ENCODE assay signal across 10 mouse cellular contexts in genomic region chr1:38263251-38263650, GRCm38 (mm10).
DNase-seq lines count a peak whose midpoint lies in the region; ATAC-seq lines count a peak whose summit lies in the region.
"Had no signal": no experiment of that assay in that cellular context is flagged by ENCODE, and none has a peak within 500 bp of the region (broad histone marks: within the 10 kb centered on the region; RNA-seq: fewer than 3 reads in every experiment).

No protein-coding gene starts in this region.

- peaks cover 34% of the 10 kb centered on the region for H3K36me3 ChIP-seq in limb, embryonic 12.5 days
- H3K36me3 ChIP-seq in limb, embryonic 10.5 days, result peaks cover 47% of the 10 kb centered on the region
- H3K36me3 ChIP-seq in hindbrain, embryonic 14.5 days (replicated peaks; ENCODE audit: control insufficient read depth, insufficient read depth), result 0 out of 2 replicates have a peak, but pooled peaks cover 6% of the 10 kb centered on the region
- peaks cover 11% of the 10 kb centered on the region for H3K36me3 ChIP-seq in neural tube, embryonic 13.5 days

- peak; percentile 70 for DNase-seq in cerebellum, postnatal 10 days
- no peak for DNase-seq in cerebellum, adult 8-10 months
- no peak for DNase-seq in limb, embryonic 10.5 days (ENCODE audit: low spot score)
- DNase-seq in hindbrain, embryonic 14.5 days (ENCODE audit: low spot score), result peak; percentile 54
- DNase-seq in frontal cortex, postnatal 10 days (ENCODE audit: low spot score in 2 of 2), result no peak
- no peak for DNase-seq in ovary, postnatal 10 days (ENCODE audit: low spot score)
- DNase-seq: kidney, postnatal 14 days; thymus, adult 18-20 months had no signal

- H3K27me3 ChIP-seq in limb, embryonic 12.5 days, result no peaks in the 10 kb centered on the region
- H3K27me3 ChIP-seq in limb, embryonic 10.5 days (ENCODE audit: low read depth, poor library complexity, severe bottlenecking), result no peaks in the 10 kb centered on the region
- no peaks in the 10 kb centered on the region for H3K27me3 ChIP-seq in hindbrain, embryonic 14.5 days (ENCODE audit: control insufficient read depth, insufficient read depth, low read length)
- H3K27me3 ChIP-seq in neural tube, embryonic 13.5 days, result no peaks in the 10 kb centered on the region

- no peak overlapping the region for H3K4me2 ChIP-seq in limb, embryonic 12.5 days
- 0 out of 2 replicates have a peak overlapping the region, but pooled peaks have one; percentile 13 for H3K4me2 ChIP-seq in hindbrain, embryonic 14.5 days (replicated peaks)
- H3K4me2 ChIP-seq in neural tube, embryonic 13.5 days, result peak overlapping the region; percentile 11; the same call in 1 of the 2 replicates

- peak overlapping the region; percentile 82 for H3K27ac ChIP-seq in limb, embryonic 12.5 days
- no peak overlapping the region for H3K27ac ChIP-seq in limb, embryonic 10.5 days
- peak overlapping the region; percentile 65; the same call in 1 of the 2 replicates for H3K27ac ChIP-seq in hindbrain, embryonic 14.5 days
- H3K27ac ChIP-seq in neural tube, embryonic 13.5 days (replicated peaks), result peak overlapping the region; percentile 71

- H3K9me3 ChIP-seq in limb, embryonic 12.5 days, result 0 out of 2 replicates have a peak, but pooled peaks cover 10% of the 10 kb centered on the region
- H3K9me3 ChIP-seq in limb, embryonic 10.5 days (replicated peaks), result no peaks in the 10 kb centered on the region
- H3K9me3 ChIP-seq in hindbrain, embryonic 14.5 days (ENCODE audit: control insufficient read depth, low read length), result no peaks in the 10 kb centered on the region
- H3K9me3 ChIP-seq in neural tube, embryonic 13.5 days, result no peaks in the 10 kb centered on the region

- WGBS in limb, embryonic 12.5 days, result 69% methylated on average over 8 of the region's 8 CpGs
- 84% methylated on average over 8 of the region's 8 CpGs for WGBS in limb, embryonic 10.5 days
- 25% methylated on average over 8 of the region's 8 CpGs for WGBS in hindbrain, embryonic 14.5 days
- WGBS in neural tube, embryonic 13.5 days, result 21% methylated on average over 8 of the region's 8 CpGs

- ATAC-seq in limb, embryonic 12.5 days (ENCODE audit: insufficient number of reproducible peaks, insufficient read depth, low FRiP score, low TSS enrichment, low read depth), result no peak
- ATAC-seq in hindbrain, embryonic 14.5 days (ENCODE audit: low FRiP score), result peak; percentile 76; the same call in 1 of the 2 replicates
- ATAC-seq in neural tube, embryonic 13.5 days (ENCODE audit: low read depth), result peak; percentile 82

- H3K4me3 ChIP-seq in limb, embryonic 12.5 days (replicated peaks), result no peak overlapping the region
- no peak overlapping the region for H3K4me3 ChIP-seq in limb, embryonic 10.5 days
- no peak overlapping the region for H3K4me3 ChIP-seq in hindbrain, embryonic 14.5 days (replicated peaks; ENCODE audit: low read length)
- no peak overlapping the region for H3K4me3 ChIP-seq in neural tube, embryonic 13.5 days

- no peak overlapping the region for H3K9ac ChIP-seq in limb, embryonic 12.5 days (replicated peaks)
- H3K9ac ChIP-seq in hindbrain, embryonic 14.5 days, result no peak overlapping the region
- no peak overlapping the region for H3K9ac ChIP-seq in neural tube, embryonic 13.5 days

- peaks cover 57% of the 10 kb centered on the region for H3K4me1 ChIP-seq in limb, embryonic 12.5 days (replicated peaks)
- H3K4me1 ChIP-seq in limb, embryonic 10.5 days, result peaks cover 18% of the 10 kb centered on the region
- H3K4me1 ChIP-seq in hindbrain, embryonic 14.5 days (replicated peaks; ENCODE audit: control insufficient read depth, insufficient read depth, low read length), result peaks cover 35% of the 10 kb centered on the region
- peaks cover 47% of the 10 kb centered on the region for H3K4me1 ChIP-seq in neural tube, embryonic 13.5 days (replicated peaks)

Comparison
In these comparisons a context has a peak if more than half of its experiments do, and no peak if none do; other contexts are left out.
1. DNase-seq: peak in cerebellum, postnatal 10 days (2 of 2) and hindbrain, embryonic 14.5 days (single experiment); none in cerebellum, adult 8-10 months (single experiment), limb, embryonic 10.5 days (single experiment), frontal cortex, postnatal 10 days (0 of 2) and ovary, postnatal 10 days (single experiment).